Mouse (Mus musculus): ENCODE measurements around the gene Klhdc4. TPM values are rescaled to one million over a fixed set of nuclear protein-coding genes. Genes with fewer than 3 reads are reported as not detected.

Klhdc4 gene
- polyA plus RNA-seq (2012; rRNA removed), result 48.2 and 48.8 TPM in 2 replicates

GRCm38 (mm10) chr8:121829048-121829776 is at the start of gene Klhdc4:
Klhdc4 (minus strand) TSS chr8:121829569.

Other genes with a start within 250 kb of the Klhdc4 start
- gene Map1lc3b, start 239.2 kb downstream of the Klhdc4 start, polyA plus RNA-seq (2012; rRNA removed), result 74.1 and 93.8 TPM in 2 replicates
- gene Zcchc14, start 176.7 kb downstream of the Klhdc4 start, polyA plus RNA-seq (2012; rRNA removed), result 58.1 and 71.8 TPM in 2 replicates
- 42.0 and 47.5 TPM in 2 replicates for gene Jph3, start 99.9 kb downstream of the Klhdc4 start, polyA plus RNA-seq (2012; rRNA removed)
- 86.1 and 93.8 TPM in 2 replicates for gene Slc7a5, start 78.1 kb upstream of the Klhdc4 start, polyA plus RNA-seq (2012; rRNA removed)
- gene Car5a, start 115.3 kb upstream of the Klhdc4 start, polyA plus RNA-seq (2012; rRNA removed), result 0.52 and 0.67 TPM in 2 replicates
- 93.0 and 98.2 TPM in 2 replicates for gene Banp, start 120.2 kb upstream of the Klhdc4 start, polyA plus RNA-seq (2012; rRNA removed)